Mouse (Mus musculus): ENCODE results near the gene Ddx54.

Gene Ddx54

DNA sequence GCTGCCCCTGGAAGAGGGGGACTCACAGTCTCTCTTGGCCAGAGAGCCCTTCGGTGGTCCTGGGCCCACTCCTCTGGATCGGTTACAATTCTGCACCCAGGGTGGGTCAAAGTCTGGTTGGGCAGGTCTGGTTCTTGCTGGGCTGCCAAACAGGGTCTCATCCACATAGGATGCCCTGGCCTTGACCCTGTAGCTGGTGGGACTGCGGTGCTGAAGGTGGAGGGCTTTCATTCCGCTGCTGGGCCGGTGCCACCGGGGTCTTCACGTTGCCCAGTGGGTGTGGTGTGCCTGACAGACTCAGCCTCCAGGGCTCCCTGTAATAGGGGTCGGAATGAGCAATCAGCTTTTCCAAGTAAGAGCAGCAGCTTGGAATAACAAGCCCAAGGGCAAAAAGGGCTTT is 1.1 kb upstream of the Ddx54 start:
- no peak for DNase-seq (ENCODE audit: low spot score in 2 of 2)

DNA sequence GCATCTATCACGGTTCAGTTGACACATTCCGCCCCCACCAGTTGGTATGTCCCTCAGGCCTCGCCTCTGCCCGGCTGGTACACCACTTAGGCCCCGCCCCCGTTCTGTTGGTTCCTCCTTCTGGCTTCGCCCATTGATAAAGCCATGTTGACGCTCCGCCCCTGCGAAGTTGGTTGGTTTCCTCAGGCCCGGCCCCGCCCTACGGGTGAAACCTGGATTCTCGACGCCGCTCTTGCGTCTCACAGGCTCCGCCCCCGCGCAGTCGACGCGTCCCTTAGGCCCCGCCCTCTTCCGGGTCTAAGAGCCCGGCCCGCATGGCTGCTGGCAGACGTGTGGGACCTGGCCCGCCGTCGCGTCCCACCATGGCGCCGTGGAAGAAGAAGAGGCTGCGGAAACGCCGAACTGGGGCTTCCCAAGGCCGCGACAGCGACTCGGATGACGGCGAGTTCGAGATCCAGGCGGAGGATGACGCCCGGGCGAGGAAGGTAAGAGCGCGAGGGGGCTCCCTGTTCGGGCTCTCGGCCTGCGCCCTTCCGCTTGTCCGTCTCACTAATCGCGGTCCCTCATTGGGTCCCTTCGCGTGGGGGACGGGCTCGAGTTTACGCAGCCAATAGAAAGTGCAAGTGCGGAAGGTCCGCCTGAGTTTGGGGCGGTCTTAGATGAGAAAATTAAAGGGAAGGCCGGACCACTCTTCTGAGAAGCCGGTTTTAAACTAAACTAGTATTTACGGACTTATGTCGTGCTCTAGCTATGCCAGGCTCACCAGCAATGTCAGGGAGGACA is 474 bp downstream of the Ddx54 start:
- peak; percentile 100 for DNase-seq (ENCODE audit: low spot score in 2 of 2)

DNA sequence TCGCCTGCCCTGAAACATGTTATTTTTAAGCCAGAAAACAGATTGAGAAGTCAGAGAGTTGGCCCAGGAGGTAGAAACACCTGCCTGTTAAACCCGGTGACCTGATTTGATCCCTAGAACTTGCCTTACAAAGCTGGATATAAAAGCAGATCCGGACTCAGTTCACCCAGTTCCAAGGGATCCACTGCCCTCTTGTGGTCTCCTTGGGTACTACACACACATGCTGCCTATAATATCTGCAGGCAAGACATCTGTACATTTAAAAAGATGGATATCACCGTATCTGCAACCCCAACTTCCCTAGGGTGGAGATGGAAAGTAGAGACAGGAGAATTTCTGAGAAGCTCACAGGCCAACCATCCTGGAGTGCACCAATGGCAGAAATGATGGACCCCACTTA is 3.4 kb downstream of the Ddx54 start:
- DNase-seq (ENCODE audit: low spot score in 2 of 2): peak in 1 of 2 experiments; percentile 51

DNA sequence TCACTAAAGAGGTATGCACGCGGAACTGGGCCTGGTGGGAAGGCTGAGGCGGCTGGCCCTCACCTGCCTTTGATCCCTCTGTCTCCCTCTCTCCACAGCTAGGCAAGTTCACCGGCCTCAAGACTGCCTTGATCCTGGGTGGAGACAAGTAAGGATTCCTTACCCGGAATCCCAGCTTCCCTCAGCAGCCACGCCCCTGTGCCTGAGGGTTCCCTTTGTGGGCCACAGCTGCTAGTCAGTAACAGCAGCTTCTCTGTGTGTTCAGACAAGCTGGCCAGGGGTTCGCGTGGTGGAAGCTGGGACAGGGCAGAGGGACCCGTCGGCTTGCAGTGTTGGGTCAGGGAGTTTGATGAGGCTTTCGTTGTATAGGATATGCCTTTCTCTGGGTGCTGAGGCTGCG is 6.2 kb downstream of the Ddx54 start:
- DNase-seq (ENCODE audit: low spot score in 2 of 2): no peak

DNA sequence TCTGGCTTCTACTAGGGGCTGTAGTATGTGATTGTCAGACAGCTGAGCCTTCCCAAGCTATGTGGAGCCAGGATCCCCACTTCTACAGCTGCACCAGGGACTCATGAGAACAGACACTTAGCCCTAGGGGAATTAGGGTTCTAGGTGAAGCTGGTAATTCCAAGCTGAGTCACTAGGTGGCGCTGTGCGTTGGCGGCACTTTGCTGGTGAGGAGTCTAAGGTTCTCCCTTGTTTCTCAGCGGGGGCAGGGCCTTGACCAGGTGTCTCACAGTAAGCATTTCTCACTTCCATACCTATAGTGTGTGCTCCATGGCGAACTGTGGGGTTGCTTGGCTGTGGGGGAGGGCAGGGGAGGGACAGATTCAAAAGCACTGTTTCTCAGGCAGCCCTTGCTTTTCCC is 6.7 kb downstream of the Ddx54 start:
- peak; percentile 76 to 89 for DNase-seq (ENCODE audit: low spot score in 2 of 2)

DNA sequence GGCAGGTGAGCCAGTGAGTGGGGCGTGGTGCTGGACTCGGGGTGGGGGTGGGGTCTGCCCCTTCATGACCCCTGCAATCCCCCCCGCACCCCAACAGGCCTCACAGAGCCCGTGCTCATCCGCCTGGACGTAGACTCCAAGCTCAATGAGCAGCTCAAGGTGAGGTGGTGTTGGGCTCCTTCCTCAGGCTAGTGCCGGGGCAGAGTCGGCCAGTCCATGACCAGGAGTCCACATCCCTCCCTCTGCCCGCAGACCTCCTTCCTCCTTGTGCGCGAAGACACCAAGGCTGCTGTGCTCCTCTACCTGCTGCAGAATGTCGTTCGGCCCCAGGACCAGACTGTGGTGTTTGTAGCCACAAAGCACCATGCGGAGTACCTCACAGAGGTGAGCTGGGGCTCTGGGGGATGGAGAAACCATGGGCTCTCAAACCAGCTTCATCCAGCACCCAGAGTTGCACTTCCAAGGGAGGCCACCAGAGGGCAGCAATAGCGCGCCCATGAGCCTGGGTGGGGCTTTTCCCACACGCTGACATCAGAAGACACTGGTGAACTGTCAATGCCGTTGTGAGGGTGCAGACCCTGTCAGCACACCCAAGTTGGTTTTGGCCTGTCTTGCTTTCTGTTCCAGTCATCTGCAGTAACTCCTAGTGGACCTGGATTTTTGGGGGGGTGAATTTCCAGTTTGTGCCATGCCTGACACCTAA is 8.0 kb downstream of the Ddx54 start:
- peak; percentile 90 to 96 for DNase-seq (ENCODE audit: low spot score in 2 of 2)

DNA sequence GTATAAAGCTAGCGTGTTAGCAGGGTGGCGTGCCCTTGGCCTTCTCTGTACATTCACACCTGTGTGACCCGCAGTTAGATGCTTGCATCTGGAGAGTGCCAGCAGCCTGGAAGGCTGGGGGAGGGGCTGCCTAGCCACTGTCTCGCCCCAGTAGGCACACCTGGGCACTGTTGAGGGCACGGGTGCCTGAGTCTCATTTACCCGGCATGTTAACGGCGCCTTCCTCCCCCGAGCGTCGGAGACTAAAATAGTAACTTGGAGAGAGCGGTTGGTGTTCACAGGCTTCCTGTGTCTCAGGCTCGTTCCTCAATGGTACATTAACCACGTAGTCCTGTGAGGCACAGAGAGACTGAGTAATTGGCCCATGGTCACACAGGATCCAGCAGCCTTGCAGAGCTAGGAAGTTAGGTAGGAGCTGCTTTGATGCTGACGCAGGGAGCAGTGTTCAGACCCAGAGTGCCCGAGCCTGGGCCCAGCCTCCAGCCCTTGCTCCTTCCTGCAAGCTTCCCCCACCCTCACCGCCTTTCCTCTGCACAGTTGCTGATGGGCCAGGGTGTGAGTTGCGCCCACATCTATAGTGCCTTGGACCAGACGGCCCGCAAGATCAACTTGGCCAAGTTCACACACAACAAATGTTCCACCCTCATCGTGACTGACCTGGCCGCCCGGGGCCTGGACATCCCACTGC is 8.7 kb downstream of the Ddx54 start:
- DNase-seq (ENCODE audit: low spot score in 2 of 2): peak; percentile 86 to 93

DNA sequence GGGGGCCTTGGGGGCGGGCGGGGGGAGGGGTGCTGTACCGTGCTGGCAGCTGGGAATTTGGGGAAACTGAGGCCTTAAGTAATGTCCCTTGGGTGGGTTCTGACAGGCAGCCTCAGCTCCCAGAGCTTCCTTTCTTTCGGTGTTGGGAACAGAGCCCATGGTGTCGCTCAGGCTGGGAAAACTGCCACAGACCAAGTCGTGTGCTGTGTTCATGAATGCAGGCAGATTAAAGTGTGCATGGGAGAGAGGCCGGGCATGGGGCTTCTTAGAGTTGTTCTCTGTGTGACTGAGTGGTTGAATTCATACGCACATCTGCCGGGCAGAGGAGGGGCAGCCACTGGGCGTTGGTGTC is 9.3 kb downstream of the Ddx54 start:
- DNase-seq (ENCODE audit: low spot score in 2 of 2): no peak

DNA sequence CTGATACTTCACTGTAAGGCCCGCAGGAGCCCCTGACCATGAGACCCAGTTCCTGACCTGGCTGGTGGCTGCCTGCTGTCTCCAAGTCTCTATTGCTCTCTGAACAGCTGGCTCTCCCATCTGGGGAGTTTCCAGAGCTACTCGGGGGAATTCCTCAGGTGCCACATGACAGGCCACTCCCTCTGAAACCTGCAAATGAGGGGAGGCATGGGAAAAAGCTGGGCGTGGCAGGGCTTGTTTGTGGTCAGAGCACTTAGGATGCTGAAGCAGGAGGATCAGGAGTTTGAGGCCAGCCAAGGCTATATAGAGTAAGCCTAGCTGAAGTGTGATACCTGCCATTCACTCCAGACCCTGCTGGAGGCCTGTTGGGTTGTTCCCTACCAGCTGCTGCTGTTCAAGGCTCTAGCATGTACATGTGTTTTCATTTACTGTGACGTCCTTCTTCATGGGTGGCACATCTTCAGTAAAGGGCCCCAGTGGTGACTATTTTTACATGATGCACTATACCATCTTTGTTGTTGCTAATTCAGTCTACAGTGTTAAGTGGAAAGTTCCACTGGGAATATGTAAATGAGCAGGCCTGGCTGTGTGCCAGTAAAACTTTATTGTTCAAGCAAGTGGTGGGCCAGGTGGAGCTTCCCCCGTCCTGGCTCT is 9.8 kb downstream of the Ddx54 start:
- no peak for DNase-seq (ENCODE audit: low spot score in 2 of 2)

DNA sequence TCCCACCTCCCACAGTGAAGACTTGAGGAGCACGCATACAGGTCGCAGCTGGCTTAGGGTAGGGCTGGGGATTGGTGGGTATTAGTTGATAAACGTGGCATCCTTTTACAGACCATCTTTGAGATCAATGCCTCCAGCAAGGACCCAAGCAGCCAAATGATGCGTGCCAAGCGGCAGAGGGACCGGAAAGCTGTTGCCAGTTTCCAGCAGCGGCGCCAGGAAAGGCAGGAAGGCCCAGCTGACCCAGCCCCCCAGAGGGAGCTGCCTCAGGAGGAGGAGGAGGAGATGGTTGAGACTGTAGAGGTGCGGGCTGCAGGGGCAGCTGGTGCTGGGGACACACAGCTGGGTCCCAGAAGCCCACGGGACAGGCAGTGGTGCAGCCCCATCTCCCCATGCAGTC is 11.9 kb downstream of the Ddx54 start:
- DNase-seq (ENCODE audit: low spot score in 2 of 2): no peak

DNA sequence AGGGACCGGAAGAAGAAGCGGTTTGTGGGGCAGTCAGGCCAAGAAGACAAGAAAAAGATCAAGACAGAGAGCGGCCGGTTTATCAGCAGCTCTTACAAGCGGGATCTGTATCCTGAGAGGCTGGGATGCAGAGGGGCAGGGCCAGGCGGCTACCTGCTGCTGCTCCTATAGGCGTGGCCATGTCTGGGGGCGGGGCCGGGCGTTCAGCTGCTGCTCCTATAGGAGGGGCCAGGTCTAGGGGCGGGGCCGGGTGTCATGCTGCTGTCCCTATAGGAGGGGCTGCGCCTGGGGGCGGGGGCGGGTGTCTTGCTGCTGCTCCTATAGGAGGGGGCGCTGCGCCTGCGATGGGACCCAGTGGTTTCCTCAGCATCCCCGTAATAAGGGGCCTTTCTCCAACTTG is 13.9 kb downstream of the Ddx54 start:
- DNase-seq (ENCODE audit: low spot score in 2 of 2): no peak

DNA sequence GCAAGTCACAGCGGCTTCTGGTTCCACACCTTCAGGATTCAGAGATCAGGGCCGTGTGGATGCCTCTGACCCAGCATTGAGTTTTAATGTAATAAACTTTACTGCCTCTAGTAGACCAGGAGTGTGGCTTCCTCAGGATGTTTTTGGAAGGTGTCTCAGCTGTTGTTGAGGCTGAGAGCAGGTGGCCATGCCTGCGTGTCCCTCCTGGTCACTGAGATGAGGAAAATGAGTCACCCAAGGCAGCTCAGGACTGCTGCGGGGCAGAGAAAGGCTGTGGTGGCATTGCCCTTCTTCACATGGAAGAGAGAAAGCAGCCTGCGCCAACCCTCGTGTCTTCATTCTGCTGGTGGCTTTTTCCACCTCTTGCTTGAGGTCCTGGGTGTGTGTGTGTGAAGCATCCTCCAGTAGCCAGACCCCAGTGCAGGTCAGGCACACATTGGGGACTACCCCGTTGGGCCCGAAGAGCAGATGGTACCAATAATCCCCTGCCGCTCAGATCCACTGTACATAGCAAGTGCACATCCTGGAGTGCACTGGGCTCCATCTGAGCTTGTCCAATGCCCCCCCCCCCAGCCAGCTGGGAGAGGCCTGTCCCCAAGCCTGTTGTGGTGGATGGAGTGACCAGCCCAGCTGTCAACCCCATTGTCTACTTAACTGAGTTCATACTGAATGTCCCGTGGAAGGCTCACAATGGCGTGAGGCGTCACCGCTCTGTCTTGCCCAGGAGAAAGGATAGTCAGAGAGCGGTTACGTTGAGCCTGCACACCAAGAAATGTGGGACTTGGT is 15.2 kb downstream of the Ddx54 start:
- DNase-seq (ENCODE audit: low spot score in 2 of 2): no peak

DNA sequence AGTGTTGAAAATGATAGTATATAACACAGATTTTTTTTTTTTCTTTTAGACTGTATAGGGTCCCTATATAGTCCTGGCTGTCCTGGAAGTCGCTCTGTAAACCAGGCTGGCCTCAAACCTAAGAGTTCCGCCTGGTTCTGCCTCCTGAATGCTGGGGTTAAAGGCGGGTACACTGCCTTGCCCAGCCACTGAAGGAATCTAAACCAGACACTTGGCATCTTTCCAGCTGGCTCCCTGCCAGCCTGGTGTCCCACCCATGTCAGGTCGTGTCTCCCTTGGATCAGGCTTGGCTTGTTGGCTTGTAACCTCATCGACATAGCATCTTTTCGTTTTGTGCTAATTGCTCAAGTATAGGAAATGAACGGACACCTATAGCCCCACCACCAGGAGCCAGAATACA is 16.1 kb downstream of the Ddx54 start:
- DNase-seq (ENCODE audit: low spot score in 2 of 2): no peak

DNA sequence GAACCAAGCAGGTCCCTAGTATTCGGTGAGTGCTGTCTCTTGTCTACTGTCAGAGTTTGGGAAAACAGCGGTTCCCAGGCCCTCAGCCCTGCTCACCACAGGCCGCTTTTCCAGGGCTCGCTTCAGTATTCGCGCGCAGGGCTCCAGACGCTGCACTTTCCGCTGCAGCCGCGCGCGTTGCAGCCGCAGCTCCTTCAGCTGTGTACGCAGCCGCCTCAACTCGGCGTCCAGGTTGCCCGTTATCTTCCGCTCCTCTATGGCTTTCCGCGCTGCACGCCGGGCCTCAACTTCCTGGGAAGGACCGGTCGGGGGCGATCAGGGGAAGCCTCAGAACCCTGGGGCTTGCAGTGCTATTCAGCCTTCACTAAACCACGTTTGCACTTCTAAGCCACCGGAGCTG is 18.6 kb downstream of the Ddx54 start:
- DNase-seq (ENCODE audit: low spot score in 2 of 2): peak in 1 of 2 experiments; percentile 49

DNA sequence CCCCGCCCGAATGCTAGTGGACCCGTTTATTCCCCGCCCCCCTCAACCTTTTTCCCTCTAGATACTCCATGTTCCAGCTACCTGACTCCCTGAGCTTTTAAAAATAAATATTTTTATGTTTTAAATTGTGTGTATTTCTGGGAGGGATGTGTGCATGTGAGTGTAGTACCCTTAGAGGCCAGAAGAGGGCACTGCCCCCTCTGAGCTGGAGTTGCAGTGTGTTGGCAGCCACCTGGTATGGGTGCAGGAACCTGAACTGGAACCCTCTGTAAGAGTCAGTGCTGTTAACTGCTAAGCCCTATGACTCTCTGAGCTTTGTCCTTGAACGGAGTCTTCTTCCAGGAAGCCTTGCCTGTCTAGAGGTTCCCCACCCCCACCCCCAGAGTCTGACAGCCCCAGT is 19.4 kb downstream of the Ddx54 start:
- no peak for DNase-seq (ENCODE audit: low spot score in 2 of 2)

DNA sequence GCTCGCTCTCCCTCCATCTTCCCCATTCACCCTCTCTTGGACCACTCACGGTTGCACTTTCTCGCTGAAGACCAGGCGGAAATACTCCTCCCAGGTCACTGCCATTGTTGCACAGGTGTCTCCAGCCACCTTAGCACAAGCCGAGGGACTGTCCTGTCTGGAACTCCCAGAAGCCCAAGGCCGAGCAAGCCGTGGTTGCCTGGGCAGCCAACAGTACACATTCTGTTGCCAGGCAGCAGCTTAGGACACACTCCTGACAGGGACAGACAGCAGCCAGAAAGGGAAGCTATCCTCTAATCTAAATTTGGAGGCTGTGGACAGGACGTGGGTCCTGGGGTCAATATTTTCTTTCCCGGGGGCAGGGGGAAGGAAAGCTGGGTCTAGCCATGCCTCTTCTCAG is 21.6 kb downstream of the Ddx54 start, which contains the start of gene Cfap73:
Gene Cfap73 (minus strand): TSS at position 105 of the 400 bp plus-strand sequence.
- no peak for DNase-seq (ENCODE audit: low spot score in 2 of 2)

DNA sequence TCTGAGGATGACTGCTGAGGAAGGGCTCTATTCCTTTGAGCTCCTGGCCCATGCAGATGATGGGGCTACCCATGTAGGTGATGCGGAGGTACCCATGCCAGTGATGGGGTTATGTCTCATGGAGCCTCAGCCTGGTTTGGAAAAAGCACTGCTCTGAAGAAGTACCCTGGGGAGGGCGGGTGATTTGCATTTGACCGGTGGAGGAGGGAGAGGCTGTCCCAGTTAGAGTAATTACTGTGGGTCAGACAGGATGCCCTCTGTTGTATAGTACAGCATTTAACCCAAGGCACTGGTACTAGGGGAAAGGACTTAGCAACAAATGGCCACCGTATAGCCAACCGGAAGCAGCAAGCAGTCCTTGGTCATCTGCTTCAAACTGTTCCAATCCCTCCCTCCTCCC is 22.3 kb downstream of the Ddx54 start:
- DNase-seq (ENCODE audit: low spot score in 2 of 2): no peak

DNA sequence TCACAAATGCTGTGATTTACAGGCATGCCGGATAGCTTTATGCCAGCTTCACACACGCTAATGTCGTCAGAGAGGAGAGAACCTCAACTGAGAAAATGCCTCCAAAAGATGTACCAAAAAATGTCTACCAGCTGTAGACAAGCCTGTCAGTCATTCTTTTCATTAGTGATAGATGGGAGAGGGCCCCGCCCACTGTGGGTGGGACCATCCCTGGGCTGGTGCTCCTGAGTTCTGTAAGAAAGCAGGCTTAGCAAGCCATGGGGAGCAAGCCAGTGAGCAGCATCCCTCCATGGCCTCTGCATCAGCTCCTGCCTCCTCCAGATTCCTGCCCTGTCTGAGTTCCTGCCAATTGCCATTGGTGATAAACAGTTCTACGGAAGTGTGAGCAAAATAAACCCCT is 23.1 kb downstream of the Ddx54 start:
- no peak for DNase-seq (ENCODE audit: low spot score in 2 of 2)

DNA sequence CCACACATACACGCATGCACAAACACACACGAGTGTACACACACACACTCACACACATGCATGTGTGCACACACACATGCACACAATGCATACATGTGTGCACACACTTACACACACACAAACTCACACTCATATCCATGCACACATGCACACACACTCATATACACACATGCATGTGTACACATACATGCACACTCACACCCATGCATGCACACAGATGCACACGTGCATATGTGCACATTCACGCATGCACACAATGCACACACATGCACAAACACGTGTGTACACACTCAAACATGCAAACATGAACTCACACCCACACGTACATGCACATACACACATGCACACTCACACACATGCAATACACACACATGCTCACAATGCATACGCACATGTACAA is 27.6 kb downstream of the Ddx54 start:
- DNase-seq (ENCODE audit: low spot score in 2 of 2): no peak

DNA sequence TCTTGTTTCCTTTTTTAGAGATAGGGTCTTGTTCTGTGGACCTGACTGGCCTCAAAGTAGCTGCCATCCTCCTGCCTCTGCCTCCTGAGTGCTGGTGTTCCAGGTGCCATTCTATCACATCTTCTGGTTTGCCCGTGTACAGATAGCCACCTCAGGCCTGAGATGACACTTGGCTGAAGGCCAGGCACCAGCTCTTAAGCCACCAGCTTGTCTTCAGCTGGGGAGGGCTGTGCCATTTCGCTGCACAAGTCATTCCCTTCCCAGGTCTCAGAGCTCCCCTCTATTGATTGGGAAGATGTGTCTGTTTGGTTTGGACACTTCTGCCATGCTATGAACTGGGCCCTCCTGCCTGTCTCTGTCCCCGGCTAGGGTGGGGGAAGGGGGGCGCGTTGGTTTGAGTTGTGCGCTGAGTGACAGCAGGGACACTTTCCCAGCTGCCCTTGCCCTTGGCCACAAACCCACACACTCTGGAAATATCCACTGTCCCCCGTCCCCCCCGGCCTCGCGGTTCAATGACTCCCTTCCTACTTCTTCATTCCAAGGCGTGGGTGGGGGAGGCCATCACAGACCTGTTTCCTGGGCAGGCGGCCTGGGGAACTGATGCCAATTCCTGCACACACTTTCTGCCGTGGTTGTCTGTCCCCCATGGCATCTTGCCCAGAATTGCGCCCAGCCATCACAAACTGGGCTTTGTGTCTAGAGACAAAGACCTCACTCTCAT is 31.0 kb downstream of the Ddx54 start:
- no peak for DNase-seq (ENCODE audit: low spot score in 2 of 2)

DNA sequence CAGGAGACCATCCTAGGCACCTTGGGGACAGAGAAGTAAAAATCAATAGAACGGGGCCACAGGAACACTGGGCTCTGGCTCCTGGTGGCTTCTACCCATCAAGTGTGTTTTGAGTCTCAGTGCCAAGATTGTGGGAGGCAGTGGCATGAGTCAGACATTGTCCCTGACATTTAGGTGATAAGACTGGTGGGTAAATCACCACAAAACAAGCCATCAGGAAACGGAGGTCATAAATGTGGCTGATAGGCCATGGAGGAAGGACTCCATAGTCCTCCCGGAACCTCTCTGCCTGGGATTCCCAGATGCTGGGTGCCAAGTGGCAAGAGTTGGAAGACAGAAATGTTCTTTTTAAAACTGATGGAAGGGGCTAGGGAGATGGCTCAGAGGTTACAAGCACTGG is 31.7 kb downstream of the Ddx54 start:
- no peak for DNase-seq (ENCODE audit: low spot score in 2 of 2)
